Mouse (Mus musculus): ENCODE data around the gene Ppm1a.
"Not testable (repeated sequence)": the region's sequence is repeated elsewhere in the genome, so short reads cannot be mapped to it uniquely, and the experiment has no call there.

Gene Ppm1a

DNA sequence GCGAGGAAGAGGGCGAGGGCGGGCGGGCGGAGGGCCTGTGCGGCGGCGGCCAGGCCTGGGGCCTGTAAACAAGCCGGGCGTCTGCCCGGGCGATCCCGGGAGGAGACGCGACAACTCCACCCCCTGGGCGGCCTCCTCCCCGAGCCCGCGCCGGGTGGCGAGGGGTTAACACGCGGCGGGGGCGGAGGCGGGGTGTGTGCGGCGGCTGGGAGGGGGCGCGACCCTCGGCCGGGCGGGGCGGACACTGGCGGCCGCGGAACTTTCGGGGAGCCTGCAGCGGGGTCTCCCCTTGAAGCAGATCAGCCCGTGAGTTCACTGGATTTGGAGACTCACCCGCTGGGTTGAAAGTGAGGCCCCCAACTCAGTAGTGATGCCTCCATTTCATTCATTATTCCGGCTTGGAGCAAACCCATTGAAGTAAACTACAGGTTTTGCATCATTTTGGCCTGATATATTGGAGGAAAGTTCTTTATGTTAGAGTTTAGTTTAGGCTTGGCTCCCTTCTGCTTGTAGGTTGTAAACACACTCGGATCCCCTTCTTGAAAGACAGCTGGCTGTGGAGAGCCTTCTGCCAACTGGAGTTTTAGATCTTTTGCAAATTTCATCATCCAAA lies 4.5 kb downstream of the Ppm1a start:
- DNase-seq (ENCODE audit: low spot score) = peak; percentile 79

DNA sequence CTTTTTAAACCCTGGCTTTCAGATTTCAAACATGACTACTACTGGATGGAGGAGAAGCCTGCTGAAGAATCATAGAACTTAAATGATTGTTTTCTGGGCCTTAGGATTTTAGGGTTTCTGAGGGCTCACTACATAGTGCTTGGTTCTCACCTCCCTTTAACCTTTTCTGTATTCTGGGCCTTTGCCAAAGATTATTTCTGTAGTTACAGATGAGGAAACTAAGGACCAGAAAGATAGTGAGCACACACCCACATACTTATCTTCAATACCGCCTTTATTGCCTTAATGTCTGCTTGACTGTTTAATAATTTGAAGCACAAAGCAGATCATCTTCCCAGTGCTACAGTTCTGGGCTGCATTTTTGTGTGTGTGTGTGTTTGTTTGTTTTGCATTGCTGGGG lies 5.2 kb downstream of the Ppm1a start:
- no peak for DNase-seq (ENCODE audit: low spot score)

DNA sequence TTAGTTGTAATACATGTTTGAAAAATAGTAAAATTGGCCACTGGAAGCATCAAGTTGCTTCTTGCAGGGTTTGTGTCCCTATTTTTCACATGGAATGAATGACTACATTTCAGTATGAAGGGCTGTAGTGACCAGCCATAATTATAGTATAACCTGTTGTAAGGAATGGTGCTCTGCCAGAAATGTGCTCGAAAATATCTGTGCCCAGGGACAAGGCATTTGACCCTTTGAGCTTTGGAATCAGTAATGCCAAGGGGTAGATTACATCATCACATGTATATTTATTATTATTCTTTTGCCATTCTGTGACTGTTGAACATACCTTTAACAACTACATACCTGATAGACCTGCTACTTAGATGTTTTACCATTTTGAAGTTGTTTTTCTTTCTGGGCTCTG lies 5.9 kb downstream of the Ppm1a start:
- no peak for DNase-seq (ENCODE audit: low spot score)

DNA sequence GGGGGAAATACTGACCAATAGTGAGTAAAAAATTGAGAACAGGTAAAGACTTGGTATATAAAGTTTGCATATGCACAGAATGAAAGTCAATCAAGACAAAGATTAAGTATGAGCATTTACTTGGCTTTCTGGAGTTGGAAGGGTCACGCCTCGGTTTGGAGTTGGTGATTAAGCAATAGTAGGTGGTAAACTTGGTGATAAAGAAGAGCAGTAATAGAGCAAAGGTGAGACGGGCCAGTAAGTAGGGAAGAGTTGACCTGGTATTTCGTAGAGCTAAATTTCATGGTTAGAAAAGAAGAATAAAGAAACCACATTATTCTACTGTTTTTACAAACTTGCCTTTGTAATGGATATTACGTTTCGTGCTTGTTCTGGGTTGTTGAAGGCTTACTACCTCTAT lies 10.6 kb downstream of the Ppm1a start:
- no peak for DNase-seq (ENCODE audit: low spot score)

DNA sequence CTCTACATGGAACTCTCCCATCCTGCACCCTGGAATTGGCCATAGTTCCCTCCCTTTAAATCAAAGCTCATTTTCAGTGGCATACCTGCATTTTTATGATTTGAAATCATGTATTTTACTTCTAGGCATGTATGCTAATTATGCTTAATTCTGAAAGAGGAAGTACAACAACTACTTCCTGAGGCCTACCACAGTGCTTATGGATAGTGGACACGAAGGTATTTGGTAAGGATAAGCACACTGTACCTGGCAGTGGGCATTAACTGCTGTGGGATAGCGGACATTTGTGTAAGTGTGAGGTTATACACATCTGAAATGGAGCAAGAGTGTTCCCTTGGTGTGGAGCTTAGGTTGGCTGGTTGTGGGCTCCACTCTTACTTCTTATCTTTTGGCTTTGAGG lies 11.0 kb downstream of the Ppm1a start:
- DNase-seq (ENCODE audit: low spot score) = no peak

DNA sequence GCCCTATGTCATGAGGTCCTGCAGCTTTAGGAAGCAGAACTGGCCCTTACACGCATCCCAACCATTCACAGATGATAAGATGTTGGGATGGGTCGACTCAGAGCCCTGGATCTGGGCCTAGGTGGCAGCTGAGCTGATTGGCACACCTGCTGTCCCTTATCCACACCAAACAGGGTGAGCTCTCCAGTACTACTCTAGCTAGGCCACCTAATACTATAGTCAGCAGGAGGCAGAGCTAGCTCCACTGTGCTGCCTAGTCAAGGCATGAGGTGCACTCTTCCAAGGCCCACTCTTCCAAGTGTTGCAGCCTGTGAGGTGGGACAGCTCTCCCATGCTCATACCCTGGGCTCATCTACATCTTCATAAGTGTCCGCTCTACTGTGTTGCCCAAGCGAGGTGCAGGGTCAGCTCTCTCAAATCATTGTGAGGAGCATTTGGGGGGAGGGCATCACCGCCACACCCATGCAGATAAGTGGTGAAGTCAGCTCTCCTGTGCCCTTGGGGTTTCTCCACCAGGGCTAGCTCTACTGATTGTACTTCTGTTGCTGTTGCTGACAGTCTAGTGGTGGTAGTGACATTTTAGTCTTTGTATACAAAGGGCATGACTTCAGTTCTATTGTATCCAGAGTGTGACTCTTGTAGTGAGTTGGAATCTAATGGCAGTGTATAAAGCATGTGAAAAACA lies 12.4 kb downstream of the Ppm1a start:
- no peak for DNase-seq (ENCODE audit: low spot score)

DNA sequence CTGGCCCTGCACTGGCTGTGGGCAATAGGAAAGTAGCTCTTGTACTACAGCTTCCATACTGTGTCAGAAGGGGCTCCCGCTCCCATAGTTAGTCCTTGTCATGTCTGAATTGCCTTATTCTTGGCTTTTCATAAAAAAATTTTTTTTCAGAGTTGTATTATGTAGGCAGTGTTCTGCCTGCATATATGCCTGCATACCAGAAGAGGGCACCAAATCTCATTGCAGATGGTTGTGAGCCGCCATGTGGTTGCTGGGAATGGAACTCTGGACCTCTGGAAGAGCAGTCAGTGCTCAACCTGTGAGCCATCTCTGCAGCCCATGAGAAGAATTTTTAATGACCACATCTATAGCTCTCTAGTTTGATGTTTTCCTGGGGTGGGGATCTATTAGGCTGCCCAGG lies 13.9 kb downstream of the Ppm1a start:
- no peak for DNase-seq (ENCODE audit: low spot score)

DNA sequence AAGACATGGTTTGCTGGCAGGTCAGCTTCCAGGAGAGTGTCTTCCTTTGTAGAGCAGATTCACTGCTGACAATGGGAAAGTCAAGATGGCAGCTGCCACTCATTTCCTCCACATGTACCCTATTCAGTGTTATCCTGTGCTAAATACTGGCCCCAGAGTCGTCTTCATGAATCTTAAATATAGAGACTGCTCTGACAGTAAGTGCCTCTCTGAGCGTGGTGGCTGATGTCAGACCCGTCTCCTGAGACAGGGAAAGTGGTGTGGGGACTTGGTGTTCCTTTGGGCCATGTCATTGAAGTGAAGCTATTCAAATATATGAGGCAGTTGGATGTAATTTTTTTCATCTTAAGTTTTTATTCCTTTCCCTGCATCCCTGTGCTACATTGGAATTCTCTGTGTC lies 14.5 kb downstream of the Ppm1a start:
- no peak for DNase-seq (ENCODE audit: low spot score)

DNA sequence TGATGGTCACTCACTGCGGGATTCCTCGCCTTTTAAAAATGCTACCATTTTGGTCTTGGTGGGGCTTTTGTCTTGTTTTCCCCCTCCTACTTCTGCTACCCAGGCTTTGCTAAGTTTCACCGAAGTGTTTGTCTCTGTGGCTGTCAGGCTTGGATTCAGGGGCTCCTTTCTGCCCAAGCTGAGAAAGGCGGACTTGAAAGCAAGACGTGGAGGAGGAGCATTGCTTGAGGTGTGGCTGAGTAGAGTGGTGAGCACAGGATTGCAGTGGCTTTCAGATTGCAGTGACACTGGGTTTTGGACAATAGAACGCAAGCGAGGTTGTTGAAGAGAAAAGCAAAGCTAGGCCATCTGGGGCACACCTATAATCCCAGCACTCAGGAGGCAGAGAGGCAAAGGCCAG lies 16.7 kb downstream of the Ppm1a start:
- no peak for DNase-seq (ENCODE audit: low spot score)

DNA sequence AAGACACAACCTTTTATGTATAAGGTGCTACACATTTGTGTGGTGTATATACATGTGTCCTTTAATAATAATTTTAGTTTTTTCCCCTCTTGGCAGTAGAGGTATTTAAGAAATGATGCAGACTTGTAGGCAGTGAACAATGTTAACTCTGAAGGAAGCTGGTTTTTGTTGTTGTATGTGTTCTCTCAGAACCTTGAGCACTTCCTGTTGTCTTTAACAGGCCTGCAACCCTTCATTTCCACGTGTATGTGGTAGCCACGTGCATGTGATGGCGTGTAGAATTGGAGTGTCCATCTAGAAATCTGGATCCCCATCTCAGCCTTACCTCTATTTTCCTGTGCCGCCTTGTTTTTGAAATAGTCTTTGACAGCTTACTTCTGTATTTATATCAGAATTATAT lies 20.0 kb downstream of the Ppm1a start:
- DNase-seq (ENCODE audit: low spot score) = no peak

DNA sequence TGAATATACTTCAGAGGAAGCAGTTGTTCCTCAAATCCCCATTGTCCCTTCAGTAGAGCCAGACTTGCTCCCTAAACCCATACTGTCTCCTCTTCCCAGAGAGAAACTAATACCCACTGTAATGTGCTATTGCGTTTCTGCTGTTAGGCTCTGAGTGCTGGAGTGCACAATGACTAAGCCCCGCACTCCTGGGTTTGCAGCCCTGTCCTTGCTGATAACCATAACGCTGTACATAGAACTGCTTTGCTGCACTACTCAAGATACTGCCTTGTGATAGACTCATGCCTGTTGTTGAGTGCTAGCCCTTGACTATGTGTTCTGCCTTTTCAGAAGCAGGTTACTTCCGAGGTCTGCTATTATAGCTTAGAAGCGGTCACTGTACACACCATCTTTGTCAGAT lies 22.9 kb downstream of the Ppm1a start:
- no peak for DNase-seq (ENCODE audit: low spot score)

DNA sequence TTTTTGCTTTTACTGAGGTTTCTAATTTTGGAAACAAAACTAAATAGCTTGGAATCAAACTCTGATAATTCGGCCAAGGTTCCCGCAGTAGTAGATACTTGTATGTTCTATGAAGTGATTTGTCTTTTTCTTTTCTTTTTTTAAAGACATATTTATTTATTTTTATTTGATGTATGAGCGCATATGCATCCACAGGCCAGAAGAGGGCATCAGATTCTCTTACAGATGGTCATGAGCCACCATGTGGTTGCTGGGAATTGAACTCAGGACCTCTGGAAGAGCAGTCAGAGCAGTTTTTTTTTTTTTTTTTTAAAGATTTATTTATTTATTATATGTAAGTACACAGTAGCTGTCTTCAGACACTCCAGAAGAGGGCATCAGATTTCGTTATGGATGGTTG lies 25.5 kb downstream of the Ppm1a start:
- DNase-seq (ENCODE audit: low spot score) = not testable (repeated sequence)

DNA sequence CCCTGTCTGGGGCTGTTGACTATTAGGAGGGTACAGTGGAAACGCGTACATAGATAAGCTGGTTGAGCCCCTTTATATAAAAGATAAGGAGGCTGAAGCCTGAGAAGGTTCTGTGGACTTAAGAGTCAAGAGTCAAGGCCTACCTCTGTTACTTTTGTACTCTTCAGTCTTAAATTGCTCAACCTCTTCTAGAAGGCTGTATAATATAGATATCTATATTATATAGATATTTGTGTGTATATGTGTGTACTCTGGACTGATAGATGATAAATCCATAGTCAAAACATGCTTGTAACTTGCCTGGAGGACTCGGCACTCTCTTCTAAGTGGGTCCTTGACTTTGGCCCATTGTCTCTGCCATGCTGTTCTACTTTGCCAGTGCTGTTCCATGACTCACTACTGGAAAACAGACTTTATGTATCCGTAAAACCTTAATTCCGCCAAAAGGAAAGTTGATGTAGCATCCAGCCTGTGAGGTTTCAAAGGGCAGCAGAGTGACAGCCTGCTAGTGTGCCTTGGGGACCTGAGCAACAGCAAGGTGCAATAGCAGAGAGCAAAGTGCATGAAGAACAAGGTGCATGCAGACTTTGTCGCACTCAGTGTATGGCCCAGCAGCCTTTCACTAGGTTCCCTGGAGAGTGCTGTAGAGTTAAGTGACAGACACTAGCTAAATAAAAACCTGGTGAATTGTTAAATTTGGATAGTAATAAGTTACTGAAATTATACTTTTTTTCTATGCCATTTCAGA lies 28.1 kb downstream of the Ppm1a start:
- DNase-seq (ENCODE audit: low spot score) = no peak

DNA sequence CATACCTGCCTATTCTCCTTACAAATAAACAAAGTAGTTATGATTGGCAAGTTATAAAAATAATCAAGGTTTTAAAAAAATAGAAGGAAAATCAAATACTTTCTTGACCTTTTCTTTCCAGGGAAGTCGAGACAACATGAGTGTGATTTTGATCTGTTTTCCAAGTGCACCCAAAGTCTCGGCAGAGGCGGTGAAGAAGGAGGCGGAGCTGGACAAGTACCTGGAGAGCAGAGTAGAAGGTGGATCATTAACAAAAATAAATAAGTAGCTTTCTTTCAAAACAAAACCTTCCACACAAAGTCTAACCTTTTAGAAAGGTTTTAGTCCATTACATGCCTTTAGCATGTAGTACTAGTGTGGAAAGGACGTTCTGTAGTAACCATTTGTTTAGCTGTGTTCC lies 29.3 kb downstream of the Ppm1a start:
- no peak for DNase-seq (ENCODE audit: low spot score)

DNA sequence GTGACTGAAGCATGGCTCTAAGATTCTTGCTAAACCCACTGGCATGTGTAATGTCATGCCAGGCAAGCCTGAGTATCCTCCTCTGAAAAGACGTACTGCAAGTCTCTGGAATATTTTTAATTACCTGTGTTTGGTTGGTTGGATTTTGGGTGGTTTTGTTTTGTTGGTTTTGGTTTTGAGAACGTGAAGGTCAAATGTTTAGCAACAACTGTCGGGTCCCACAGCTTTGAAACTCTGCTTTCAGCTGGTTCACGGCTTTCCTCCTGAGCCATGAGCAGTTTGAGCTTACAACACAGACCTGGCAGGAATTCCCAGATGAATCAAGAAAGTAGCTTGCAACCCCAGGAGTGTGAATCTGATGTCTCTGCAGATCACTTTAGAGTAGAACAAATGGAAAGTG lies 29.7 kb downstream of the Ppm1a start:
- DNase-seq (ENCODE audit: low spot score) = no peak

DNA sequence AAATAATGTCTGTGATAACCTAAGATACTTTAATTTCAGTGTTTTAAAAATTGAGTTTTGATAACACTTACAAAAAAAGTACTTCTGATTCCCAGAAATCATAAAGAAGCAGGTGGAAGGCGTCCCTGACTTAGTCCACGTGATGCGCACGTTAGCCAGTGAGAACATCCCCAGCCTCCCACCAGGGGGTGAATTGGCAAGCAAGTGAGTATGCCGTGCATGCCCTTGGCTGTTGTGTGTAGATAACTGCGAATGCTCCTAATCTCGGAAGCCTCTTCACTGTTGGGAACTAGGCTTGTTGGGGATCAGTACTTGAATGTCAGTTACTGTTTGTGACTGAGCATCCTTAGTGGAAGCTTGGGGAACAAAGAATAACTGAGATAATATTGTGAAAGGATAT lies 33.3 kb downstream of the Ppm1a start:
- DNase-seq (ENCODE audit: low spot score) = peak; percentile 26

DNA sequence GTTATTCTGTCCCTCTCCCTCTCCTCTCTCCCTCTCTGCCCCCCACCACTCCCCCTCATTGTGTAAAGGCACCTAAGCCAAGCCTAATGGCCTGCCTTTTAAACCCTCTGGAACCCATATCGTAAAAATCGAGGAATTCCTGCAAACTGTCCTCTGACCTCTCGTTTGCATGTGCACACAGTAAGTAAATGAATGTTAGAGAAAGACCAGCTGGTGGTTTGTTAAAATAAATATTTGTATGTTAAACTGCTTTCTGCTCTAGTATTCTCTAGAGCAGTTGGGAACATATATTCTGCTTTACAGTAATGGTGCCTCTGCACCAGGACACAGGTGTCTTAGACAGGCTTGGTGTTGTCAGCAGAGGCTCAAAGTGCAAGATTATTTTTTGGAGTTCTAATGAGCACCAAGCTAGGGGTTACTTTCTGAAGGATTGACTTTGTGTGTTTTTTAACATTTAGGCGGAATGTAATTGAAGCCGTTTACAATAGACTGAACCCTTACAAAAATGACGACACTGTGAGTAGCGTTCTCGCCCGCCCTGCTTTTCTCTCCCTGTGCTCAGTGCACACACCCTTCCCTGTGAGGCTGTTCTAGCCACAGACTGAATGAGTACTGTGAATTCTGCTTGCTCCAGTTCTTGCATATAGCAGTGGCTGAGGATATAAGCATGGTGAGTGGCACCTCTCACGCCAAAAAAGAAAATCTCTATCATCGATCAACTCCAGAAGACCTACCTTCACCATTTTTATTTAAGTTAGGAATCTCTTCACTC lies 35.3 kb downstream of the Ppm1a start:
- no peak for DNase-seq (ENCODE audit: low spot score)

DNA sequence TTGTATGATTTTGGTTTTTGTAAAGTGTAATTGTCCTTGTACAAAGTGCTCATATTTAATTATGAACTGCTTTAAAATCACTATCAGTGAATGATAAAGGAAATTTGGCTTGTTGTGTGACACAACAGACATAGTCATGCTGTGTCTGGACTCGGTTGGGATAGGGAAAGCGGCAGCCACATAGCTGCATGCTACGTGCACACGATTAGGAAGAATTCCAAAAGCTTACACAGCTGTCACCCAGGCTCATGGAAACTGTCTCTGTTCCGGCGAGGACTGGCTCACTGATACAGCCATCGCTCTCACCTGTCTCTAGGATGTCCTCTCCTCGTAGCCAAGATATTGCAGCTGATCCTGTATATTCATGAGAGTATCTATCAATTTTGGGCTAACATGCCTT lies 36.7 kb downstream of the Ppm1a start:
- DNase-seq (ENCODE audit: low spot score) = no peak

DNA sequence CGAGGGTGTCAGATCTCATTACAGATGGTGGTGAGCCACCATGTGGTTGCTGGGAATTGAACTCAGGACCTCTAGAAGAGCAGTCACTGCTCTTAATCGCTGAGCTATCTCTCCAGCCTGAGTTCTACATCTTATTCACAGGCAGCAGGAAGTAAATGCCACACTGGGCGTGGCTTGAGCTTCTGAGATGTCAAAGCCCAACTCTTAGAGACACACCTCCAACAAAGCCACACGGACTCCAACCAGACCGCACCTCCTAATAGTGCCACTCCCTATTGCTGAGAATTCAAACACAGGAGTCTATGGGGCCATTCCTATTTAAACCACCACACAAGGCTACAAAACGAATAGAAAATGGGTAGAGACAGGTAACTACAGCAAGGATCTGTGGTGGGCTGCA lies 52.5 kb downstream of the Ppm1a start:
- no peak for DNase-seq (ENCODE audit: low spot score)

DNA sequence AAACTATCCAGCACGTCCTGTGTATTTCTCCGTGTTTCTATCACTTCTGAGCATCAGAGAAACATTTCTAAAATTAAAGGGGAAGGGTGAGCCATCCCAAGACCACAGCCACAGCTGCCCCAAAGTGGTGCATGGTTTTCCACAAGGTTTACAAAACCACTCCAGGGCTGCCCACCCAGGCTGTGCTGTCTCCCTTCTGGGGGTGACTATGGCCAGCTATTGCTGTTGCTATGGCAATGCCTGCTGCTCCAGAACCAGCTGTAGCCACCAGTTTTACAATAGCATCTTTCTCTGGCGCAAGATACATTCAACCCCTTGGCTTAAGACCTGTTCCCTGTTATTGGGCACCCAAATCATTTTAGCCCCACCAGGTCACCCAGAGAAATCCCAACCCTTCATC lies 54.3 kb downstream of the Ppm1a start:
- DNase-seq (ENCODE audit: low spot score) = no peak

DNA sequence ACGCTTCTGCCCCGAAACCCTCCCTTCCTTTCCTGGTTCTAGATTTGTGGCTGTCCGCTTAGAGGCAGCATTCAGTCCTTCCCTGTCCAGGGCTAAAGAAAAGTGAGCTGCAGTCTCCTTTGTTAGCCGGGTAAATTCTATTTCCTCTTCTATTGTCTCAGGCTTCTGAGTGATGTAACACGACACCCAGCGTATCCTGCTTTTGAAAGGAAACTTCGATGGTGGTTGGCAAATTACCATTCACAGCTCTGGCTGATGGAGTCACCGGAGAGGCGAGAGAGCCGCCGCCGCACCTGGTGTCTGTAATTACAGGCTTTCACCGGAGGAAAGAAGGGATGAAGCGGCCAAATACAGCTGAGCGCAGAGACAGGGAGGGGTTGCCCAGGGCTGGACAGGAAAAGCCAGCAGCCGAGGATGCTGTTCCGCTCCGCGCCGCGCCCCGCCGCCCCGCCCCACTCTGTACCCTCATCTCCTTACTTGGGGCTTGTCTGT lies 63.7 kb downstream of the Ppm1a start:
- DNase-seq (ENCODE audit: low spot score) = no peak

DNA sequence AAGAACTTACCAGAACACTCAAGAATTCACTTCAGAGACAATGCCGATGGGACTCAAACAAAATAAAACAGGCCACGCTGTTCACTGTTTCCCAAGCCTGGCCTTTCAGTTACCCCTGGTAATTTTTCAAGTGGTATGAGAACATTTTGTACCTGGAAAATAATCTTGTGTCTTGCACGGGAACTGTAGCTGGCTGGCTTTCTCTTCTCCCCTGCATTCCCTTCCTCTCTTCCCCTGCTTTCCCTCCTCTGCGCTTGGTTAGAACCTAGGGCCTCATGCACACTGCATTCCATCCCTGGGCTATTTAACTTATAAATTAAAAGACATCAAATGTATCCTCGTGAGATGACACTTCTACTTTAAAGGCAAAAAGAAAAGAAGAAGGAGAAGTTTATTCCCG lies 64.3 kb downstream of the Ppm1a start:
- no peak for DNase-seq (ENCODE audit: low spot score)

DNA sequence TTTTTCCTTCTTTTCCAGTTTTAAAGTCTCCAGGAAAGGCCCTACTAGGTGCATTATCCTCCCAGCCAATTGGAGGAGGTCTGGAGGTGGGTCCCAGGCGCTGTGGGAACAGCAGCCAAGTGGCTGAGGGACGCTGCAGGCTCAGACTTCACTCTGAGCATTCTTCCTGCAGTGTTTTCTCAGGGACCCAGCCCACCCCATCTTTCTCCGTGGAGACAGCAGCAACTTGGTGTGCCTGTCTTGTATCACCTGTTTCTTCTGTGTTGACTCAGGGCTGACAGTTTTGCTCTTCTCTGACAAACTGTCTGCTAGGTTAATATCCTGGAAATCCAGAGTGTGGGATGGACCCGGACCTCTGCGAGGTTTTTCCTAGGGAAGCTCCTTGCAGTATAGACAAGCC lies 68.4 kb downstream of the Ppm1a start:
- DNase-seq (ENCODE audit: low spot score) = no peak
